Mouse (Mus musculus) heart, adult 2 months (tissue): ENCODE data around the gene Enpp7.

ENCODE experiments used
- CTCF ChIP-seq: fragments of 200-600 bp; IDR thresholded peaks from 2 replicates; pipeline ENCODE4 v1.8.1; 2022; ENCODE audit warnings: antibody characterized with exemption, mild to moderate bottlenecking, moderate library complexity
- POLR2A ChIP-seq: fragments of 200-500 bp; IDR thresholded peaks from 2 replicates; pipeline ENCODE4 v1.6.1; 2011; ENCODE audit warnings: mild to moderate bottlenecking, low read depth, low read length, control low read depth; ENCODE audit not compliant: insufficient read depth

DNA sequence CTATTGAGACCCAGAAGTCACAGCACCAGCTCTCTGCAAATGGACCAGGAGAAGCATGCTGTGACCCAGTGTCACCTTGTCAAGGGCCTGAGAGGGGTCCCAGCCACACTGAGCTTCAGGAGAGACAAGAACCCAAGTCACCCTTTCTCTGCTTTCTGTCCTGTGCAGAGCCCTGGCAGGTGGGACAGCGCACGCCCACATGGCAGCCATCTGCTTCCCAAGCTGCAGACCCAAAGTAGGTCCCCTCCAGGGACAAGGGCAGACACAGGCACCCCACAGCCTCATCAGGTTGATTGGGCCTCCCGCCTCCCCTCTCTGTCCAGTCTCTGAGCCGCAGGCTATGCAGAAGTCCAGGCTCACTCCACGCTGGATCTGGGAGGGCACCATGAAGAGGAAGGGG lies 24.1 kb upstream of the Enpp7 start:
- TF ChIP-seq CTCF (no peak), POLR2A (no peak)
